Mouse (Mus musculus) liver, postnatal 0 days (tissue): ENCODE data around the gene Mall.

Experiments used
- CTCF ChIP-seq: sonication (generic); IDR thresholded peaks from 2 replicates; pipeline ENCODE4 v1.5.1; 2016; ENCODE audit warnings: antibody characterized with exemption, low read depth
- EP300 ChIP-seq: IDR thresholded peaks from 2 replicates; pipeline ENCODE4 v1.6.1; 2016; ENCODE audit warnings: antibody characterized with exemption, low read depth, mild to moderate bottlenecking

DNA sequence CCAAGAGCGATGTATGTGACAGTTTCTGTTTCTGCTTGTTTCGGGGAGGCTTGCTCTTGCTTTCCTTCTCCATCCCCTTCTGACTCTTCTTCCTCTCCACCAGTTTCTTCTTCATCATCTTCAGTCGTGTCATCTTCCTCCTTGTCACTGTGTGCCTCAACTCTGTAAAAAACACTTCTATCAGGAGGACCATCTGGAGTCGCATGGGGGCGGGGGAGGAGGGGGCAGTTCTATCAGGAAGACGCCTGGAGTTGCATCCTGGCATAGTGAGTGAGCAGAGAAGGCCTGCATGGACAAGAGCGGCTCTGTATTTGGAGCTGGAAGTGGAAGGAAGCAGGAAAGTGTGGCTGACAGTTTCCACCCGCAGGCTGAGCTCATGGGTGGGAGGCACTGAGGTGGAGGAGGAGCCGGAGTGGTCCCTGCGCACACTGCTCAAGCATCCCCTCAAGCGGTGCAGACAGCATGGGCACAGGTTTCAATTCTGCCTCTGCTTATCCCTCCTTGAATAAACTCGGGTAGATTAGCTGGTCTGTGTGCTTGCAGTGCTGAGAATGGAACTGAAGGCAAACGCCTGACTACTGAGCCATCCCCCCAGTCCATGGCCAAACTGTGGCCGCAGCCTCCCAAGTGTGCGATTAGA lies 44.3 kb upstream of the Mall start:
- no peak for TF ChIP-seq EP300
- TF ChIP-seq CTCF: no peak
